Mouse (Mus musculus) embryonic fibroblast, embryonic 13.5 days (primary cell): ENCODE measurements around the gene Arhgap10.

ENCODE experiments used
- CTCF ChIP-seq: IDR thresholded peaks from 2 replicates; pipeline ENCODE4 v1.5.1; 2011; ENCODE audit warnings: mild to moderate bottlenecking, control low read depth, low read length, moderate library complexity, borderline replicate concordance; ENCODE audit not compliant: insufficient read depth
- POLR2A ChIP-seq: IDR thresholded peaks from 2 replicates; pipeline ENCODE4 v1.6.1; 2011; ENCODE audit warnings: low read depth, mild to moderate bottlenecking, control low read depth, low read length, moderate library complexity

DNA sequence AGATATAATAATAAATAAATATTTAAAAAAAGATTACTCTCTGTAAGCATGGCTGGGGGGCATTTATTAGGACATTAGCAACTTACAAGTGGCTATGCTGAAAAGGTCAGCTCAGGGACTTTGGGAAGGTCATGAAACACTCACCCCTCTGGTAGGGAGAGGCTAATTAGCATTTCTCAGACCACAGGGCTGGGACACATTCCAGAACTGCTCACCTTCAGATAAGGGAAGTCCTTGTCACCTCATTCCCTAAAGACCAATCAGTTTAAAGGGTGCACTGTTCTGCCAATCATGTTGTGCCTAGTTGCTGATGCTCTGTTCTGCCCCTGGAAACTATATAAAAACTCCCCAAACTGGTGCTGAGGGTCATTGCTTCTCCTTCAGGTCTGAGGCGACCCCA is 20.5 kb upstream of the Arhgap10 start:
- TF ChIP-seq CTCF = no peak
- TF ChIP-seq POLR2A = no peak
